Mouse (Mus musculus): ENCODE data around the gene Dtd1. TPM values are rescaled to one million over a fixed set of nuclear protein-coding genes. Genes with fewer than 3 reads are reported as not detected.
A peak's percentile ranks its signal among the peaks of the same experiment; 100 is the strongest.

Dtd1 gene
- total and polyA plus RNA-seq, 2 experiments from 2014 or later = 98.2 to 161 TPM

DNA sequence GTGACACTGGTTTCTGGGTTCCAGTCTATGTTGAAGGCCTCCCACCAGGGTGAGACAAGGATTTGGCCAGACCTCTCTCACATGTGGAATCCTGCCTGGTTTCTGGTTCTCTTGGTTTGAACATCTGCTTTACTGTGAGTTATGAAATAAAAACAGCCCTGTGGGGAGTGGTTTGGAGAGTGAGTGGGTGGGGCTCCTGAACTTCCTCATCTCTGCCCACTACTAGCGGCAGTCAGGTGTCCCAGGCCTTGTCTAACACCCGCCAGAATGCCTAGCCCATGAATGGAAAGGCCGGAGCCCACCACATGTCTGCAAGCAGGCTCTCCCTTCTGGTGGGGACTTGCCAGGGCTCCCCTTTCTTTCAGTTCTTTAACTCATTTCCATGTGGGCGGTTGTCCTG is 42.3 kb downstream of the Dtd1 start:
- no peaks in the 10 kb centered on the region for H3K27me3 ChIP-seq (ENCODE audit: insufficient read depth, low read length)
- H3K9ac ChIP-seq = no peak overlapping the region
- no peak overlapping the region for H3K4me3 ChIP-seq (ENCODE audit: low read depth, low read length)
- 78% methylated on average over 4 of the region's 4 CpGs for WGBS
- no peaks in the 10 kb centered on the region for H3K4me1 ChIP-seq (ENCODE audit: insufficient read depth)
- DNase-seq = no peak
- no peak for ATAC-seq
- no peaks in the 10 kb centered on the region for H3K9me3 ChIP-seq (ENCODE audit: low read length)
- H3K4me2 ChIP-seq (ENCODE audit: low read depth) = no peak overlapping the region
- TF ChIP-seq CTCF (IDR thresholded peaks at IDR 0.05; ENCODE audit: low read depth) = no peak
- no peak overlapping the region for H3K27ac ChIP-seq (ENCODE audit: low read depth, low read length)
- H3K36me3 ChIP-seq (ENCODE audit: insufficient read depth) = no peaks in the 10 kb centered on the region

DNA sequence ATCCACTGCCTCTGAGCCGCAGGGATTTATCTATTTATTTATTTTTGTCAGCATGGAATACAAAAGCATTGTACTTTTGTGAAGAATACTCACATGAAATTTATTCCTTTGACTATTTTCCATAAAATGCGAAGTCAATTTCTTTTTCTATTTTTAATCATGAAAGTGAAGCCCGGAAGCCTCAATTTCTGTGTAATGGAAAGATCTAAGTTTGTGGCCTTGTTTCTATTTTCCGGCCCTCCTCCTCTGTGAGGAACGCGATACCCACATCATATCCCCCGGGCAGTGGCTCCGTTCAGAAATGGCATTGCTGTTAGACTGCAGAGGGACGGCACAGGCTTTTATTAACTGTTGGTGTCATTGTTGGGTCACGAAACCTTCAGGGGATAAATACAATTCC is 46.7 kb downstream of the Dtd1 start:
- Histone ChIP-seq H3K4me2 (ENCODE audit: low read depth) (no peak overlapping the region), H3K9ac (no peak overlapping the region), H3K27me3 (ENCODE audit: insufficient read depth, low read length) (no peaks in the 10 kb centered on the region), H3K36me3 (ENCODE audit: insufficient read depth) (no peaks in the 10 kb centered on the region), H3K4me3 (ENCODE audit: low read depth, low read length) (no peak overlapping the region), H3K27ac (ENCODE audit: low read depth, low read length) (no peak overlapping the region), H3K9me3 (ENCODE audit: low read length) (no peaks in the 10 kb centered on the region), H3K4me1 (ENCODE audit: insufficient read depth) (no peaks in the 10 kb centered on the region)
- ATAC-seq (no peak), DNase-seq (no peak)
- 53% methylated on average over 10 of the region's 10 CpGs for WGBS
- TF ChIP-seq CTCF (IDR thresholded peaks at IDR 0.05; ENCODE audit: low read depth) = no peak

DNA sequence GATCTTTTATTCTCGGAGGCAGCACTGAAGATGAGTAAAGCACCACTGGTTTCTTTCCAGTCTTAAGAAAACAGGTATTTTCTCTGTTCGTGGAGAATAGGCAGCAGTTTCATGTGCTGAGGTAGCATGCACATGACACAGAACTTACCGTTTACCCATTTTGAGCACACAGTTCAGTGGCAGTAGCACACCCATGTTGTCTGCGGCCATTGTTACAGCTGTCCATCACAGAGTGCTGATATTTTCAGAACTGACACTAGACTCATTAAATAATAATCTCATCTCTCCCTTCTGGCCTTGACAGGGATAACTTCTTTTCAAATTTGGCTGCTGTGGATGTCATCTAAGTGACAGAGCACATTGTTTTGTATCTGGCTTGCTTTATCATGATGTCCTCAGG is 47.5 kb downstream of the Dtd1 start:
- Histone ChIP-seq H3K9ac (no peak overlapping the region), H3K4me3 (ENCODE audit: low read depth, low read length) (no peak overlapping the region), H3K27me3 (ENCODE audit: insufficient read depth, low read length) (no peaks in the 10 kb centered on the region), H3K4me1 (ENCODE audit: insufficient read depth) (no peaks in the 10 kb centered on the region), H3K27ac (ENCODE audit: low read depth, low read length) (no peak overlapping the region), H3K36me3 (ENCODE audit: insufficient read depth) (no peaks in the 10 kb centered on the region), H3K9me3 (ENCODE audit: low read length) (no peaks in the 10 kb centered on the region), H3K4me2 (ENCODE audit: low read depth) (no peak overlapping the region)
- 82% methylated on average over 4 of the region's 4 CpGs for WGBS
- ATAC-seq (no peak), DNase-seq (no peak)
- no peak for TF ChIP-seq CTCF (IDR thresholded peaks at IDR 0.05; ENCODE audit: low read depth)

GRCm38 (mm10) chr2:144649960-144650359 is 50.3 kb downstream of the Dtd1 start:
- no peak overlapping the region for H3K4me2 ChIP-seq (ENCODE audit: low read depth)
- H3K27ac ChIP-seq (ENCODE audit: low read depth, low read length) = no peak overlapping the region
- no peaks in the 10 kb centered on the region for H3K9me3 ChIP-seq (ENCODE audit: low read length)
- 100% methylated on average over 1 of the region's 1 CpGs for WGBS
- no peaks in the 10 kb centered on the region; the same call in 1 of the 2 replicates for H3K4me1 ChIP-seq (ENCODE audit: insufficient read depth)
- H3K9ac ChIP-seq = no peak overlapping the region
- ATAC-seq (no peak), DNase-seq (no peak)
- no peak for TF ChIP-seq CTCF (IDR thresholded peaks at IDR 0.05; ENCODE audit: low read depth)
- no peaks in the 10 kb centered on the region for H3K27me3 ChIP-seq (ENCODE audit: insufficient read depth, low read length)
- no peaks in the 10 kb centered on the region for H3K36me3 ChIP-seq (ENCODE audit: insufficient read depth)
- H3K4me3 ChIP-seq (ENCODE audit: low read depth, low read length) = no peak overlapping the region

DNA sequence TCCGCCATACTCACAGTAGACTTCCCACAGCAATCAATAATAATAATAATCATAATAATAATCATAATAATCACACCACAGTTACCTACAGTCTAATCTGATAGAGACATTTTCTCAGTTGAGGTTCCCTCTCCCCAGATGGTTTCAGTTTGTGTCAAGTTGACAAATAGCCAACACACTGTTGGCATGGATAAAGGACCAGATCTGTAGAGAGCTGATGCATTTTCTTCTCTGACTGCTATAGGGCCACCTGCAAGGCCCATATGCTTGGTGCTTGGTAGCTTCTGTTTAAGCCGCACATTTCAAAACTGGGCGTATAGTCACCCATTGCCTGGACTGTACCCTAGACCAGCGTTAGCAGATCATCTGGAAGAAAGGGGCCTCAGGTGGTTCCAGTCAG is 53.1 kb downstream of the Dtd1 start:
- ATAC-seq = no peak
- no peak for DNase-seq
- no peak overlapping the region for H3K27ac ChIP-seq (ENCODE audit: low read depth, low read length)
- 95% methylated on average over 4 of the region's 4 CpGs for WGBS
- no peak overlapping the region for H3K9ac ChIP-seq
- no peak overlapping the region for H3K4me3 ChIP-seq (ENCODE audit: low read depth, low read length)
- H3K36me3 ChIP-seq (ENCODE audit: insufficient read depth) = no peaks in the 10 kb centered on the region
- no peaks in the 10 kb centered on the region for H3K27me3 ChIP-seq (ENCODE audit: insufficient read depth, low read length)
- no peaks in the 10 kb centered on the region for H3K9me3 ChIP-seq (ENCODE audit: low read length)
- H3K4me1 ChIP-seq (ENCODE audit: insufficient read depth) = no peaks in the 10 kb centered on the region; the same call in 1 of the 2 replicates
- H3K4me2 ChIP-seq (ENCODE audit: low read depth) = no peak overlapping the region
- TF ChIP-seq CTCF (IDR thresholded peaks at IDR 0.05; ENCODE audit: low read depth) = no peak

GRCm38 (mm10) chr2:144655307-144655706 is 55.6 kb downstream of the Dtd1 start:
- no peaks in the 10 kb centered on the region for H3K9me3 ChIP-seq (ENCODE audit: low read length)
- H3K4me2 ChIP-seq (ENCODE audit: low read depth) = no peak overlapping the region
- no peak for TF ChIP-seq CTCF (IDR thresholded peaks at IDR 0.05; ENCODE audit: low read depth)
- no peak overlapping the region for H3K4me3 ChIP-seq (ENCODE audit: low read depth, low read length)
- 76% methylated on average over 3 of the region's 3 CpGs for WGBS
- H3K36me3 ChIP-seq (ENCODE audit: insufficient read depth) = no peaks in the 10 kb centered on the region
- no peaks in the 10 kb centered on the region; the same call in 1 of the 2 replicates for H3K4me1 ChIP-seq (ENCODE audit: insufficient read depth)
- no peaks in the 10 kb centered on the region for H3K27me3 ChIP-seq (ENCODE audit: insufficient read depth, low read length)
- peak; percentile 47 for DNase-seq
- H3K27ac ChIP-seq (ENCODE audit: low read depth, low read length) = no peak overlapping the region
- peak; percentile 77 for ATAC-seq
- H3K9ac ChIP-seq = no peak overlapping the region

DNA sequence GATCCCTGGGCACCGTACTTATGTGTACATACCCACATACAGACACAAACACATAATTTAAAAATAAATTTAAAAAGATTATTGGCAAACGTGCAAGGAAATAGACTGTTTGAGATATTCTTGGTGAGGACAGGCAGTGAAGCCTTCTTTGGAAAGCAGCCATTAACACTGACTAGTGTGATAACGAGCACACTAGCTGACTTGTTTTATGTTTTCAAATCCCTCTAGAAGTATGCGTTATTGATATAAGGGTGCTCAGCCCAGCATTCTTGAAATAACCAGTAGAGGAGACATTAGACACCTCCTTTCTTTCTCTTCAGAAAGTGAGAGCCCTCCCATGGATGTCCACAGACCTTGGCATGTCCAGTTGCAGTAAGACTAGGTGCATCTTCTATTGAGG is 68.8 kb downstream of the Dtd1 start:
- Histone ChIP-seq H3K4me3 (ENCODE audit: low read depth, low read length) (no peak overlapping the region), H3K36me3 (ENCODE audit: insufficient read depth) (no peaks in the 10 kb centered on the region), H3K9ac (no peak overlapping the region), H3K9me3 (ENCODE audit: low read length) (no peaks in the 10 kb centered on the region), H3K4me1 (ENCODE audit: insufficient read depth) (no peaks in the 10 kb centered on the region), H3K27me3 (ENCODE audit: insufficient read depth, low read length) (no peaks in the 10 kb centered on the region), H3K4me2 (ENCODE audit: low read depth) (no peak overlapping the region), H3K27ac (ENCODE audit: low read depth, low read length) (no peak overlapping the region)
- WGBS = 65% methylated on average over 4 of the region's 4 CpGs
- DNase-seq (no peak), ATAC-seq (peak; percentile 38; the same call in 1 of the 2 replicates)
- TF ChIP-seq CTCF (IDR thresholded peaks at IDR 0.05; ENCODE audit: low read depth) = no peak
